Mouse (Mus musculus): Measurements from ENCODE around the gene Lss.

Lss gene

DNA sequence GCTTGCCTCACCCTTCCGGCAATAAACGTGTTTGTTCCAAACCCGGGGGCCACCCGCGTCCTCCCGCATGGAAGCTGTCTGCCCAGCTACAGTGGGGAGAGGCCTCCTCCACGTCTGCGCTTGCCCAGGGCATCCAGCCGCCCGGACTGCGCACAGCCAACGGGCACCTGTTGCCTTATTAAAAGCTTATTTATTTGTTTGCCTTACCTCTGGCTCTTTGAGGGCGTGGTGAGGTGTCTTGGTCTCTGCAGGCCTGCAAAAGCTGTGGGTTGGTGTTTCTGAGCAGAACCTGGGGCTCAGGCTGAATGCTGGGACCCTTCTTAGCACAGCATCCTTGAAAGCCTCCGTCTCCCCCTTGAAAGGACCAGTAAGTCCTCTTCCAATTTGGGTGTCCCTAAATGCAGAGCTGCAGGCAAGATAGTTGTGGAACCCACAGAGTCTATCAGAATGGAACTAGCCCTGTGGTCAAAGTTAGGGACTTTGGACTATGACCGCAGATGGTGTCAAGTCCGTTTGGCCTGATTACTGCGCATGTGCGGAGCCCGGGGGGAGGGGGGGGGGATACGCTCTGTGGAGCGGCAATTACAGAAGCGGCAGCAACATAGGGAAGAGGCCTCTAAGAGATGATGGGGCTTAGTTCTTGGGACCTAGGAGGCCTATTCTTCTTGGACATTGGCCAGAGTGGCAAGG lies 38.8 kb downstream of the Lss start:
- peak; percentile 14 for DNase-seq (ENCODE audit: low read depth, low spot score)

DNA sequence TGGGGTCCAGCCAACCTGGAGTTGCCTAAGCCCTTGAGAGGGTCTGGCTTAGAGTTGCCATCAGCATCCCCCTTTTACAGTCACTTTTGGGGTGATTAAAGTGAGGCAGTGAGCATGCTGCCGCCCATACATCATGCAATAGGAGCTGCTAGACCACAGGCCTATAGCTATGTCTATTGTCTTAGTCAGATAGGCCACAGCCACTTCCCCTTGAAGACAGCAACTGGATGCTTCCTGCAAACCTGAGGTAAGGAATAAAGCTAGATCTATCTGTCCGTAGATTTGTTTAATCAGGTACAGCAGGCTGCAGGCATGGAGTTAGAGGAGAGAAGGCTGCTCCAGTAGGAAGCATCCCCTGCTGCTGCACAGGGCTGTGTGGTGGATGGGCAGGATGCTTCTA lies 39.7 kb downstream of the Lss start:
- no peak for DNase-seq (ENCODE audit: low read depth, low spot score)

DNA sequence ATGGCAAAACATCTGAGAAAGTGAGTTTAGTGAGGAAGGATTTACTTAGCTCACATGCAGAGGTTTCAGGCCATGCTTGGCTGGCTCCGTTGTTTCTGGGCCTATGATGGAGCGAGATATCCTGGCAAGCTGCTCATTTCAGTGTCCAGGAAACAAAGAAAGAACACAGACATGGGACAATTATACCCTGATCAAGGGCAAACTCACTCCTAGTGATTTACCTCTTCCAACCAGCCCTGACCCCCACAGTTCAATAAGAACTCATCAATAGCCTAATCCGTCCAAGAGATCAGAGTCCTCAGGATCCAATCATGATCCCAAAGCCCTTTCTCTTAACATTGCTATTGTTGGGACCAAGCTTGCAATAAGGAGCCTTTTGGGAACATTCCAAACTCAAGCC lies 40.8 kb downstream of the Lss start:
- DNase-seq (ENCODE audit: low read depth, low spot score) = no peak

DNA sequence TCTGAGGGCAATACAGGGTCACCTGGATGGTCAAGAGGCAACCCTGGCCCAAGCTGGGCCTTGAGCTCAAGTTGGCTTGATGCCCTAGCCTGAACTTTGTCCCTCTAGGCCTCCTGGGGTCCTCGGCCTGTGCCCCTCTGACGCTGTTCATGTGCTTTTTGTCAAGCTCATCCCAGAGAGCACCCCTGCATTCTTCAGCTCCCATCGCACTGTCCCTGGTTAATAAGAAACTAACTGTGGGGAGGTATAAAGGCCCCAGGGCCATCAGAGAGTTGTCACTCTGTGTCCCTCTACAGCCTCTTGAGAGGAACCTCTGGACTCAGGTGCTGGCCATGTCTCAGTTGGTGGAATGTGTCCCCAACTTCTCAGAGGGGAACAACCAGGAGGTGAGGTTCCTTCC lies 44.0 kb downstream of the Lss start, which contains the start of gene Ftcd:
Gene Ftcd (plus strand): TSS at position 275 of the 400 bp plus-strand sequence.
- no peak for DNase-seq (ENCODE audit: low read depth, low spot score)

DNA sequence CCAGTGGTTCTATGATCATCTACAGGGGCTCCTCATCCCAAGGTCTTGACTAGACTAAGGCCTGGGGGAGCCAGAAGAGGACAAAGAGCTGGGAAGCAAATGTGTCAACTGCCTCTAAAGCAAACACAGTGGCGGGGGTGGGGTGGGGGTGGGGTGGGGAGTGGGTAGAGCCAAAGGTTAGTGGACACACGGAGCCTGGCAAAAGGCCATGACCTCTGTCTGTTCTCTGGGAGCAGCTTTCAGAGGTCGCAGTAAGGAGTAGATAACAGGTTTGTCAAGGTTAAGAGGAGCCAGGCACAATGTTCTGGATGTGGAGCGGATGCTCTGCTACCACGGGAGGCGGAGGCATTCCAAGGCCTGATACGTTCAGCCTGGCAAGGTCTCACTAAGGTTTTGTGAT lies 45.5 kb downstream of the Lss start:
- no peak for DNase-seq (ENCODE audit: low read depth, low spot score)

DNA sequence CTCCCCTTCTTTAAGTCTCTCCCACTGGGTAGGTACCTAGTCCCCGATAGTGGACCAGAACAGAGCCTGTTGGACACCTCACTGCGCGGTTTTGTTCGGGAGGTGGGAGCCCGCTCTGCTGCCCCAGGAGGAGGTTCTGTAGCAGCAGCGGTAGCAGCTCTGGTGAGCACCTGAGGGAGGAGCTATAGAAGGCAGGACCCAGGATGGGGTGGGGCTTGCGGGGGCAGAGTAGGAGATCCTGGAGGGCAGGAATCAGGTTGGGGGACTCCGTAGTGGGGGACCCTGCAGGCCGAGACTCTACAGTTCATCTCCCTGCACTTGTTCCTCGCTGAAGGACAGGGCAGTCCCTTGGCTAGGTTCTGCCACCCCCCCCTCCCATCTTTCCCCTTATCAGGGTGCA lies 52.8 kb downstream of the Lss start:
- DNase-seq (ENCODE audit: low read depth, low spot score) = no peak

DNA sequence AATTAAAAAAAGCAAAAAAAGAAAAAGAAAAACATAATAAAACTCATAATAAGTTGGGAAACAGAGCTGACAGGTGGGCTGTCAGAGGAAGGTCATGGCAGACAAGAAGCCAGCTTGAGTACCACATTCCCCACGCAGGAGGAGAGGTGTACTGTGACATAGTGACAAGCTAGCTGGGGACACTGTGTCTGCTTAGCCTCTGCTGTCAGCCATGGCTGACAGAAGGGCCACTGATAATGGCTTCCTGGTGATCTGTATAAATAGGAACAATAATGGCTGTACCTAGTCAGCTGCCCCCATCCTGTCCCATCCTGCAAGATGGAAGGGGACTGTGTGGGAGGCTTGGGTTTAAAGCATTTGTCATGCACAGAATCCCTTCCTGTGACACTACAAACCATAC lies 54.8 kb downstream of the Lss start:
- no peak for DNase-seq (ENCODE audit: low read depth, low spot score)

DNA sequence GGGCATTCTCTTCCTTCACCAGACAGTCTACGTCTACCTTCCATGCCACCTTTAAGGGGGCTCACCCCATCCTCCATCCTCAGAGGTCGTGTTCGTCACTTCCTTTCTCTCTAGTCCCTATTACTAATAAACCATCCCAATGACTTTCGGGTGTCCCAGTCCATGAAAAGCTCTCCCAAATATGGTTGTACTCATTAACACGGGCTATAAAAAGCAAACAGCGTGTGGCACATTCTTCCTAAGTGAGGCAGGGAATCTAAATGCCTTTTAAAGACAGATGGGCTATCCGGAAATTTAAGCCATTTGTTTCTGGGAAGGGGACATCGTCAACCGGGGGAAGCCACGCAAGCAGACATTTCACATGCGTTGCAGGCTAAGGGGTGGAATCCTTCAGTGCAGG lies 58.8 kb downstream of the Lss start:
- DNase-seq (ENCODE audit: low read depth, low spot score) = no peak

DNA sequence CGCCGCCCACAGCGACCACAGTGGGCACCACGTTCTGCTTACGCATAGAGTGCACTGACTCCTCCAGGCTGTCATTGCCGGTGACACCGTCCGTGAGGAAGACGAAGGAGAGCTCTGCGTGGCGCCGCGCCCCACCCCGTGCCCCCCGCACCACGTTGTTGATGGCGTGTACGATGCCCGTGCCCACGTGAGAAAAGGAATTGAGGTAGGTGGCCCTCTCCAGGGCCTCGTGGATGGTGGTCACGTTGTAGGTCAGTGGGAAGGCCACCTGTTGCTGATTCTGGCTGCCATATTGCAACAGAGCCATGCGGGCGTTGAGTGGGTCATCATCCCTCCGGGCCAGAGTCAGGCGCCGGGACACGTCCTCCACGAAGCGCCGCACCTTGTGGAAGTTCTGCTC lies 65.0 kb downstream of the Lss start:
- DNase-seq (ENCODE audit: low read depth, low spot score) = no peak

DNA sequence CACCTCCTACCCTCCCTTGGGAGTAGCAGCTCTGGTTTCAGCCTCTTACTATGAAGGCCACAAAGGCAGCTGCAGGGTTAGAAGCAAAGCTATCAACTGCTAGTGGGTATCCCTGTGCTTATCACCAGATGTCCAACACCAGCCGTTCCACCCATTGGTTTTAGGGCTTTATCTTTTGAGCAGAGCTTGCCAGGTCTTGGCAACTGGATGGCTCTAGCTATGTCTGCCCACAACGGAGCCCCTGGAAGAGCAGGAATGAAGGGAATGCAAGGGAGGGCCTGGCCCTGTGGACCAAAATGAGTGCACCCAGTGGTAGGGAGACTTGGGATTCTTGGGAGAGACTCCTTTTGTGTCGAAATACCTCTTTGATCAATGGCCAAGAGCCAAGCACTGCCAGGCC lies 71.3 kb downstream of the Lss start:
- no peak for DNase-seq (ENCODE audit: low read depth, low spot score)

Measured in WW6 (cell line).